Mouse (Mus musculus) MEL (cell line): ENCODE measurements at regions not wholly inside any gene's neighbourhood (a gene's known extent, or its start where the extent isn't known, plus 50 kb on each side); places are given as distances from the start of the nearest gene placed in this dataset.

Experiments
- CTCF ChIP-seq, 3 experiments: IDR thresholded peaks in 2 of 3; conservative IDR thresholded peaks in 1 of 3; 2 replicates each; pipeline ENCODE4 v1.5.1; 2011 to 2012; ENCODE audit warnings: low read length in 3 of 3, low read depth in 2 of 3, mild to moderate bottlenecking in 2 of 3, improper control_type of control experiment in 1 of 3, inconsistent platforms in 1 of 3, mixed read lengths in 1 of 3, moderate library complexity in 1 of 3; ENCODE audit not compliant: control insufficient read depth in 1 of 3, insufficient read depth in 1 of 3, poor library complexity in 1 of 3, severe bottlenecking in 1 of 3
- EP300 ChIP-seq, 2 experiments: IDR thresholded peaks; 2 replicates each; pipeline ENCODE4 v1.6.1; 2011; ENCODE audit warnings: improper control_type of control experiment in 2 of 2, low read length in 2 of 2, low read depth in 1 of 2, mild to moderate bottlenecking in 1 of 2
- GABPA ChIP-seq: IDR thresholded peaks from 2 replicates; pipeline ENCODE4 v1.6.1; 2012; ENCODE audit warnings: low read depth, mild to moderate bottlenecking, inconsistent platforms, low read length, improper control_type of control experiment, moderate library complexity
- MYC ChIP-seq: IDR thresholded peaks from 2 replicates; pipeline ENCODE4 v1.6.1; 2011; ENCODE audit warnings: low read depth, mild to moderate bottlenecking, low read length, improper control_type of control experiment, moderate library complexity
- NELFE ChIP-seq: IDR thresholded peaks from 2 replicates; pipeline ENCODE4 v1.6.1; 2011; ENCODE audit warnings: low read depth, low read length, improper control_type of control experiment
- POLR2A ChIP-seq, 2 experiments: IDR thresholded peaks; 2 replicates each; pipeline ENCODE4 v1.6.1; 2011 to 2012; ENCODE audit warnings: low read length in 2 of 2, mild to moderate bottlenecking in 2 of 2, control low read depth in 1 of 2, improper control_type of control experiment in 1 of 2, low read depth in 1 of 2, moderate library complexity in 1 of 2; ENCODE audit not compliant: control insufficient read depth in 1 of 2, insufficient read depth in 1 of 2, poor library complexity in 1 of 2
- RAD21 ChIP-seq: IDR thresholded peaks from 2 replicates; pipeline ENCODE4 v1.6.1; 2011; ENCODE audit warnings: mild to moderate bottlenecking, low read depth, low read length, improper control_type of control experiment

GRCm38 (mm10) chr9:61620786-61621185 is 248.6 kb downstream of the Tle3 start:
- TF ChIP-seq EP300 (IDR thresholded peaks at IDR 0.05; ENCODE audit: low read depth in 1 of 2, low read length in 2 of 2) (no peak), CTCF (IDR thresholded peaks at IDR 0.05 in 2 of 3, conservative IDR thresholded peaks at IDR 0.05 in 1 of 3; ENCODE audit: control insufficient read depth in 1 of 3, insufficient read depth in 1 of 3, low read depth in 2 of 3, low read length in 3 of 3, poor library complexity in 1 of 3, severe bottlenecking in 1 of 3) (no peak), GABPA (no peak), RAD21 (no peak), POLR2A (IDR thresholded peaks at IDR 0.05; ENCODE audit: control insufficient read depth in 1 of 2, insufficient read depth in 1 of 2, low read depth in 1 of 2, low read length in 2 of 2, poor library complexity in 1 of 2) (no peak), NELFE (no peak), MYC (no peak)
